Mouse (Mus musculus) megakaryocyte-erythroid progenitor cell, adult 5-6 weeks (primary cell): ENCODE results near the gene Mif4gd. TPM values are rescaled to one million over a fixed set of nuclear protein-coding genes. Genes with fewer than 3 reads are reported as not detected.
"Not testable (repeated sequence)": the region's sequence is repeated elsewhere in the genome, so short reads cannot be mapped to it uniquely, and the experiment has no call there.

Experiments
- ATAC-seq: replicated peaks from 2 replicates; pipeline ENCODE4 v1.8.0; 2016; ENCODE audit warnings: mild to moderate bottlenecking, inconsistent platforms; ENCODE audit not compliant: severe bottlenecking, poor library complexity, low FRiP score, low TSS enrichment
- total RNA-seq, 2 experiments: library from RNA; stranded (forward) in 1 of 2; stranded (reverse) in 1 of 2; fragments of 200-1000, 215-1000 nt in 1 of 2; fragments of >200 nt in 1 of 2; fragmentation: Nextera tagmentation in 1 of 2; gene quantifications; 2 replicates each; pipeline ENCODE4 v1.2.3; 2014 to 2017

The Mif4gd gene
- 54.6 and 55.4 TPM in 2 replicates for total RNA-seq (2014; fragmentation: Nextera tagmentation)
- total RNA-seq (2017): 29.3 and 45.4 TPM in 2 replicates

DNA sequence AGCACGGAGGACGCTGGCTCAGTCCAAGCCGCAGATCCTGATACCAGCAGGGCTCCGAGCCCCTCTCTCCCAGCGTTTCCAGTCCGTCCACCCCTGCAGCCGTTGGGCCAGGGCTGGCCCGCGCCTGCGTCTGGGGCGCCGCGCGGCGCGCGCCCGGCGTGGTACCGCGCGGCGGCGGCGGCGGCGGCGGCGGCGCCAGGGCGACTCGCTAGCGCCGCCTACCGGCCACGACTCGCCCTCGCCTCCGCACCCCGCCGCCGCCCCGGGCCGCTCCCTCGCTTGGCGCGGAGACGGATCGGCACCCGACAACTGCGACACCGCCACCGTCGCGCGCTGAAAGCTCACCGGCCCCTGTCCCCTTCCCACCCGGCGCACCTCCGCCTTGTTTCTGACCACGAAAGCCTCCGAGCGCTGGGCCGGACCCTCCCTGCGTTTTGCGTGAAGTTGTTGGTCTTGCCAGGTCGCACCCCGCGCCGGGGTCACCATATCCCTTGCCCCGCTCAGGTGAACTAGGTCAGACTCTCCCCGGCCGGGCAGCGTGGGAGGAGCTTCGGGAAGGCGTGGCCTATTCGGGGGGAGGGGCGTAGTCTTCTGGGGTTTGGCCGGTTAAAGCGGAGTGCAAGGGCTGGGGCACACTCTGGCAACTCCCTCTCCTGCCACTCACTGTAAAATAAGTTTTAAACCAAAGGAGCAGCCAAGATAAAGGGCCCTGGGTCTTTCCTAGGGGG lies at the start of gene Mif4gd:
Mif4gd (minus strand) TSS at position 560 of the 728 bp plus-strand sequence.
- ATAC-seq: peak; percentile 87

DNA sequence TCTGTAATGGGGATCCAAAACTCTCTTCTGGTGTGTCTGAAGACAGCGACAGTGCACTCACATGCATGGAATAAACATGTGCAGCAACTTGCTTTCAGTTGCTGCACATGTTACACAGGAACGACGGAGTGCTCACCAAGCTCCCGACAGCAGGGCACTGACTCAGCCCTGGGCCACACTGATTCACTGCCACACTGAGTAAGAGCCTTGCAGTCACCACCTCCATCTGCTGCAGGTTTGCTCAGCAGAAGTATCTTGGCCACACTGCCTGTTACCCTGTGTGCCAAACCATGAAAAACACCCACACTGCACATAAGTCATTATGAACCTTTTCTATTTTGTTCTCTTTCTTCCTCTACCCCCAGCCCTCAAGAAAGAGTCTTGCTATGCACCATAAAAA lies 47.6 kb upstream of the Mif4gd start:
- ATAC-seq: no peak

DNA sequence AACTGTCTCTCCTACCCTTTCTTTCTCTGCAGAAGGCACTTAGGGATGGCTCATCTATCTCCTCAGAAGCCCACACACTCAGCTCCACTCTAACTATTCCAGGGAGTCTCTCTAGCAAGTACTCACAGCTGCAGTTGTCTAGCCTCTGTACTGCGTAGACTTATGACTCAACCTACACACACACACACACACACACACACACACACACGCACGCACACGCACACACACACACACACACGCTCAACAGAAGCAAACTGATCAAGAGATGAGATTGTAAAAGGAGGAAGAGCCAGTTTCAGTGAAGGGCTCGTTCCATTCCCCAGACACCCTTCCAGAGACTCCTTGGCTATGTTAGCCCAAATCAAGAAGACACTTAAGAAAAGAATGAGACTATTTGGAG lies 45.8 kb upstream of the Mif4gd start:
- ATAC-seq: peak; percentile 32; the same call in 1 of the 2 replicates

DNA sequence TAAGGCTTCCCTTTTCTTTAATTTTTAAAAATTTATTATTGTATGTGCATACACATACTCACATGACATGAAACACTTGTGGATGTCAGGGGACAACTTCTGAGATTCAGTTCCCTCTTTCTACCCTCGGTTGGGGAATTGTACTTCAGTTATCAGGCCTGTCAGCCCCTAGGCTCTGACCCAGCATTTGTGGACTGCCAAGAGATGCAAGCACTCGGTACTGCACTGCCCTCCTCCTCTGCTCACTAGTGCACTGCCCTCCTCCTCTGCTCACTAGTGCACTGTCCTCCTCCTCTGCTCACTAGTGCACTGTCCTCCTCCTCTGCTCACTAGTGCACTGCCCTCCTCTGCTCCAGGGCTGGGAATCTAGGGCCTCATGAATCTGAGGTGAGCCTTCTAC lies 41.4 kb upstream of the Mif4gd start:
- no peak for ATAC-seq

DNA sequence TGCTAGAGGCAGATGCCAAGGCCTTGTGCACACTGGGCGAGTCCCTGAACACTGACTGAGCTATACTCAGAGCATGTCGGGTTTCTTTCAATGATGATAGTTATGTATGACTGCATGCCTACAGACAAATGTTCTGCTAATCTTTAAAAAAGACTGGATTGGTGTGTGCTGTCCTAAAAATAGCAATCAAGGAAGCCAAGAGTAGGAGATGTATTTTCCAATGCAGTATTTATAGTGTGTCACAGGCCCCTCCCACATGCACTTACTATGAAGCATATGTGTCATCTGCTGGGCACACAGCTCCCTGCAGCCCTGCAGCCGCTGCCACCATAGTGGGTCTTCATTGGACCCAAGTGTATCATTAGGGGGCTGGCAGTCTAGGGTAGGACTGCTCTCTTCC lies 40.4 kb upstream of the Mif4gd start:
- ATAC-seq: no peak

DNA sequence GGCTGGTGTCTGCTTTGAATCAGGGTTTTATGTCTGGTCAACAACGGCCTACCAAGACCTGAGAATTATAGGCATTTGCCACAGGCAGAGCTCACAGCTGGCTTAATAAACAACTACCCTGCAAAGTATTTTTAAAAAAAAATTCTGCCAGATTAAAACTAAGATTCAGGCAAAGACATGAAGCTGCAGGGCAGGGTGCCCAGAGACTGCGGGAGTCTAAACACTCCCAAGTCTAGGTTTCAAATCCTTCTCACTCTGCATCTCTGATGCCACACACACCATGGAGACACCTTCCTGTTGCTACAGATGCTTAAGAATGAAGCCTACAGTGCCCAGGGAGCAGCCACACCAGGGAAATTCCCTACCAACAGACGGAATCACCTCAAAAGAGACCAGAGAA lies 38.9 kb upstream of the Mif4gd start:
- no peak for ATAC-seq

DNA sequence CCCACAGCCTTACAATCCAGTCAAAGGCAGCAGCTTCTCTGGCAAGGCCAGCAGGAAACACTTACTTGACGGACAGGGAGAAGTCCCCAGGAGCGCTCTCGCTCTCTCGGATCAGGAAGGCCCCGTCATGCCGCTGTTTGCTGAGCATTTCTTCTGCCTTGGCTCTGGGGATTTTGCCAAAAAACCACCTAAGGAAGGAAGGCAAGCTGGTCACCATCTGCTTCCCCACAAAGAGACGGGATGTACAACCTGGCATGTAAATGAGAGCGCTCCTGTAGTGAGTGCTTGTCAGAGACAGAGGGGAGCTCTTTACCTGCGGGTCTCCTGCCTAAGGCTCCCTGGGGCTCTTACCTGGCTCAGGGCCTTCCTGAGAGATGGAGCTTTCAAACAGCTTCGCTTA lies 36.9 kb upstream of the Mif4gd start:
- no peak for ATAC-seq

DNA sequence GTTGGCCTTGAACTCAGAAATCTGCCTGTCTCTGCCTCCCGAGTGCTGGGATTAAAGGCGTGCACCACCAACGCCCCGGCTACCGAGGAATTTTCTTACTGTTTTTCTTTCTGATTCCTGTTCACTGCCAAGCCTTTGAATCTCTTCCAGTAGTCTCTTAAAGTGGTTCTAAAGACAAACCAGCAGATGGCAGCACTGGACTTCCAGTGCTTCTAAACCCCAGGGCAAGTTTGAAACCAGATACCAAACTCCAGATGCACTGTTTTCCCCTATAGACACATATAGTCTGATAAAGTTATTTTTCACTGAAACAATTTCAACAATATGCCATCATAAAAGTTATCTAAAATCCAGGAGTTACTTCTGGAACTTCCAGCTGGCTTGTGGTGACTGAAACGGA lies 34.7 kb upstream of the Mif4gd start:
- peak; percentile 58 for ATAC-seq

DNA sequence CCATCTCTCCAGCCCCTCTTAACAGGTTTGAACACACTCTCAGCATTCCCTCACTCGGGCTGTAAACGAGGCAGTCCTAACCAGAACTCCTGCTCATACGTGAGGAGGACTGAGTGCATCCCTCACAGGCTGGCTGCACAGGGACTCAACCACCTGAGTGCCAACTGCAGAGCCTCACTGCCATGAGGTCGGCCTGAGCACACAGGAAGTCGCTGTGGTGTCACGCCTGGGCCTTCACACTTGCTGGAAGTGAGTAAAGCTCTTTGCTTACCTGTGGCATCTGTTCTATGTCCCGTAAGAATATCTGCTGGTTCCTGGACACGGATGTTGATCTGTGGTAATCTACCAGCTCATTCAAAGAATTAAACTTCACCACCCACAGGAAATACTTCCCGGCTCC lies 33.7 kb upstream of the Mif4gd start:
- no peak for ATAC-seq

DNA sequence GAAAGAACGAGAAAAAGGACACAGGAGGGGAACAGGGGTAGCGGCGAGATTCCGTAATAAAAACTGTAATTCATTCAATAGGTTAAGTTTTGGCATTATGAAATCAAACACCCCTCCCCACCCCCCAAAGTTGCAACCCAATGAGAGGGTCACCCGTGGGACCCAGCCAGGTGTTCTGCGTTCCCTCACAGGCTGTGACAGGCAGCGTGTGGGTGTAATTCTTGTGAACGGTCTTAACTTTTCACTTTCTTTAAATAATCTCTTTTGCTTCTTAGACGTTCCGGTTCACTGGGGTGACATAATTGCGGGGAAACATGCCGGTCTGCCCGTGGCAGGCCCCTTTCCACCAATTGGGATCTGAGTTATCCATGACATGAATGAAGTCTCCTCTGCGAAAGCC lies 32.7 kb upstream of the Mif4gd start:
- not testable (repeated sequence) for ATAC-seq

DNA sequence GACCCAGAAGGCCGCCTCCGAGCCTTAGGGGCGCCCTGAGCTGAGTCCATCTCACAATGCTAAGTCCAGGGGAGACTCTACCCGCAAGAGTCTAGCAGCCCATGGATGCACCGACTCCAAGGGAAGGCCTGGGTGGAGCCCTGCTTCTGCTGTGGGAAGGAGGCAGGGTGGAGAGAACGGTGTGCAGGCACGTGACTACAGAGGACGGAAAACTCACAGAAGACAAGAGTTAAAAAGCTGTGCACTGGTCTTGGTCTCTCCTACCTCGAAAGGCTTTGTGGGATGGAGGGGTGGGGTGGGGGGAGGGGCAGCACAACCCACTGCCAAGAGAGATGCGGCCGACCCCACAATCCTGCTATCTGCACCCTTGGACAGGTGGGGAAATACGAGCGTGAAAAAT lies 31.5 kb upstream of the Mif4gd start:
- ATAC-seq: no peak

DNA sequence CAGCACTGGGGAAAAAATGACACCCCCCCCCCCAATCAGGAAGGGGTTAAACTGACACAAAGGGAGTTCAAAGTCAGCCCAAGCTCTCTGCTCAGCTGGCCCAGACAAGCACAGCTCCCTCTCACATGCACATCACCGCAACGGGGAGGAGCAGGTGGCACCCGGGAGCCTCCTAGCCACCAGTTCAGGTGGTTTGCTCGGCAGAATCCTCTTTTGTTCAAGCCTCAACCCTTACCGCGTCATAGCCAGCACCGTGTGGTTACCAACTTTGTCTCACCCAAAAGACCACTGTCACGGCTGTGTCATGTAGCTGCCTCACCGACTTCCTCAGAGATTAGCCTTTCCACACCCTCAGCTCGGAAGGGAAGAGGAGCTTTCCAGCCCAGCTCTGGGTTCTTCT lies 30.5 kb upstream of the Mif4gd start:
- ATAC-seq: 0 out of 2 replicates have a peak, but pooled peaks have one; percentile 3

DNA sequence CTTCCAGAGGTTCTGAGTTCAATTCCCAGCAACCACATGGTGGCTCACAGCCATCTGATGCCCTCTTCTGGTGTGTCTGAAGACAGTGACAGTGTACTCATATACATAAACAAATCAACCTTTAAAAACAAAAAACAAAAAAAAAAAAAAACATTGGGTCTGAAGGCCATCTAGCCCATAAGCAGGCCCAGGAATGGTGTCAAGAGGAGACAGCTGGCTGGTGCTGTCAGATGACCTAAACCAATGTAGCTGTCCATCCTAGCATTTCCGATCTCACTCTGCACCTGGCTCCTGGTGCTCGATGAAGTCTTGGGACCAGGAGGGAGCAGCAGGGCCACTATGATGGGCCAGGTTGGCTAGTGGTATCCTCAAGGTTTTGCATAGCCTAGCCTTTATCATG lies 29.9 kb upstream of the Mif4gd start:
- ATAC-seq: no peak

DNA sequence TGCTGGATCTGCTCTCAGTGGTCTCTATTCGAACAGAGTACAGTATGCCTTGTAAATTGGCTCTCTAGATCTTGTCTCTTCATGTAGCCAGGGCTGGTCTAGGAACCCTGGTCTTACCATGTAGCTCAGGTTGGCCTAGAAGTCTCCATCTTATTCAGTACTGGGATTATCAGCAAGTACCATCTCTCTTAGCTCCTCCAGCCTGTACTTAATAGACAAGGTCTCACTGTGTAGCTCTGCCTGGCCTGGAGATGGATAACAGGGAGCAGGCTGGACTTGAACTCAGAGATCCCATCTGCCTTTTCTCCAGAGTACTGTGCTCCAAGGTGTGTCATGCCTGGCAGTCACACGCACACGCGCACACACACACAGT lies 28.9 kb upstream of the Mif4gd start:
- peak; percentile 40 for ATAC-seq

DNA sequence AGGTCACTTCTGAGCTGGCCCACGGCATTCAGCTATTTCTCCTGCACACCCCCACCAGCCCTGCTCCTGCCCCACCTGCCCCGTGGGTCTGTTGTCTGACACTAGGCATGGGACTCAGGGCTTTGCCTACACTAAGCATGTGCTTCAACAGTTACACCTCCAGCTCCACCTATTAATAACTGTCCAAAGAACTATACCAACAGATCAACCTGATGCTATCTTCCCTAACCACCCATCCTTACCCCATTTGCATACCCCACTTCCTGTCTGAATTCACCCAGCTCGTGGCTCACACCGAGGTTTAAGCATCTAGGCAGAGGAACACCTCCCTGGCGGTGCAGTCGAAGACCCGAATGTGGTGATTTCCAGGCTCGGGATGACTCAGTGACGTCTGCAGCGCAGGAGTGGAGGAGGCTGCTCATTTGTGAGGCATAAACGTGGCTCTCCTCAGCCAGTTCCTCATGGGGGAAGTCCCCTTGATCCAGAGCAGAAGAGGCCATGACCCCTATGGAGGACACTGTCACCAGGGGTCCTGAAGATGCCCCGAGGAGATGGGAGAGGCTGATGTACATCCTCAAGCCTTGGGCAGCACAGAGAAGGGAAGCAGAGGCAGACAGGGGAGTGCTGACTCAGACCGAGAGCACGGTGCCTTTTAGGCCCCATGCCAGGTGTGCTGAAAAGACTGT lies 28.4 kb upstream of the Mif4gd start:
- ATAC-seq: peak; percentile 30

DNA sequence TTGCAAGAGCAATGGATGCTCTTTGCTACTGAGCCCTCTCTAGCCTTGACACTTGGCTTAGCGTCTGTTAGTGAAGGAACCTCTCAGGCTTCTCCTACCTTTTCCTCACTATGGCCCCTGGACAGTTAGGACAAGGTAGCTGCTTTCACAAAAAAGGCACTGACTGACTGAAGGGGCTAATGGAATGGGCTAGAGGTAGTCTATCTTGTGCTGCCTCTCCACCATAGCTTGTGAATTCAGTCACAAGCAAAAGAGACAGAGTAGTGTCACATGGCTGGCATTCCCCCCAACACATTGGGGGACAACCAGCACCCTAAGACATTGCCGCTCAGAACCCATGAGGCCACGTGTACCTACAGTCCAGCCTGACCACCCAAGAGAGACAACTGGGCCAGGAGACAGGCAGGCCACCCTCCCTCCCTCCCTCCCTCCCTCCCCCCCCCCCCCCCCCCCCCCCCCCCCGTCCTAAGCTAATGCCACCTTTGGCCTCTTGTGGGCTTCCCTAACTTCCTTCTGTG lies 27.6 kb upstream of the Mif4gd start:
- ATAC-seq: no peak

DNA sequence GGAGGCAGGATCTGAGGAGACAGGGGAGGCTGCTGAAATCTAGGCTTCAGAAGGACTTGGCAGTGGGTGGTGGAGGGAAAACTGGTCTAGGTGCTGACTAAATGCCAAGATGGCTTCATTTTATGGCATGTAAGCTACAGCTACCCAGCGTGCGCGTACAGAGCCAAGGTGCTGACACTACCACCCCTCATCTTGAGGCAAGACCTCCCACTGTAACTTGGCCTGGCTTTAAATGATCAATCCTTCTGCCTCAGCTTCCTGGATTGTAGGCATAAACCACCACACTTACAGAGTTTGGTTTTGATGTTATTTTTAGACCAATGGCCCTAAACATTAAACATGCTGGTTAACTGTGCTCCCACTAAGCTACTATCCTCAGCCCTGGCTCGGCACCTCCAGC lies 26.8 kb upstream of the Mif4gd start:
- no peak for ATAC-seq

DNA sequence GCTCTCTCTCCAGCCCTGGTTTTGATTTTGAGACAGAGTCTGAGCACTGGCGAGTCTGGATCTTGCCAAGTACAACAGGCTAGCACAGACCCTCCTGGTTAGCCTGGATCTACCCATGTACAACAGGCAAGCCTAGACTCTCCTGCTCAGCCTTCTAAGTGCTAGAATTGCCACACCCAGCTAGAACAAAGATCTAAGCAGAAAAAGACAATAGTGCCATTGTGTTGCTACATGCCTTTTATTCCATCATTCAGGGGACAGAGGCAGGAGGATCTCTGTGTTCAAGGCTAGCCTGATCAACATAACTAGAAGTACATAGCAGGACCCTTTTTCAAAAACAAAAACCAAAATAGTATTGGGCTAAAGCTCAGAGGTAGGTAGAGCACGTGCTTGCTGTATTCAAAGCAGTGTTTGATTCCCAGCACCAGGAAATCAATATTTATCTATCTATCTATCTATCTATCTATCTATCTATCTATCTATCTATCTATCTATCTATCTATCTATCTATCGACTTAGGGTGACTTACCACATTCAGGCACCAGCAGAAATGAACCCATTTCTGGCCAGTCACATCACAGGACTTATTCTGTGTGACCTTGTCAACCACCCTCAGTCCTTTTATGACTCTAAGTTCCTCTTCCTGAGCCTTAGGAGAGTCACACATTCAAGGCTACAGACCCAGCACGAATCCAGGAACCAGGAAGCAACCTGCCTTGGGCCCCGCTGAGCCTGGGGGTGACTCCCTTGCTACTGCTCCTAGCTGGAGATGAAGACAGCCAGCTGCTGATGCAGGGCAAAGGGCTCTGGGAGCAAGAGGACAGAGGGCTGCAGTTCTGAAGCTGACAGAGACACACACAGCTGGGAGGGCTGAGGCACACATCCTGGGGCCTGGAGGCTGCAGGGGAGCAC lies 26.0 kb upstream of the Mif4gd start:
- no peak for ATAC-seq

DNA sequence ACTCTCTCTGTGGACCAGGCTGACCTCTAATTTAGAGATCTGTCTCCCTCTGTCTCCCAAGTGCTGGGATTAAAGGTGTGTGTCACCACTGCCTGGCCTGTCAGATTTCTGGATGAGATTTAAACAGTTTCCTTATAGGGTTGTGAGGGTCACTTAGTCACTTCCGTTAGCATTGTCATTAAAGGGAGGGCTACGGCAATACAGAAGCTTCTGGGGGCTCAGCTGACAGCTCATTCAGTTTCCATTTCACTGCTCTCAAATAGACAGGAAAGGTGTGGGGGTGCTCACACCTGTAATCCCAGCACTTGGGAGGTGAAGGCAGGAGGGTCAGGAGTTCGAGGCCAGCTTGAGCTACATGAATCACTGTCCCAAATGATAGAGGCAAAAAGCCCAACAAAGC lies 24.2 kb upstream of the Mif4gd start:
- no peak for ATAC-seq

DNA sequence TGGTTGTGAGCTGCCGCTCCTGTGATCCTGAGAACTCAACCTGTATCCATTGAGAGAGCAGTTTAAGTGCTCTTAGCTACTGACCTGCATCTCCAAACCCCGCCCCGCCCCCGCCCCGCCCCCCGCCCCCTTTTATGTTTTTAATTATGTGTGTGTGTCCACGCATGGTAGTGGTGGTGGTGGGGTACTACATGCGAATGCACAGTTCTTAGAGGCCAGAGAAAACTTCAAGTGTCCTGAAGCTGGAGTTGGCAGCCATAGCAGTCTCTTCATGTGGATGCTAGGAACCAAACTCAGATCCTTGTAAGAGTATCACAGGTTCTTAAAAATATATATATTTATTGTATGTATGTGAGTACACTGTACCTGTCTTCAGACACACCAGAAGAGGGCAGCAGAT lies 22.7 kb upstream of the Mif4gd start:
- no peak for ATAC-seq
